Mouse (Mus musculus): ENCODE data around the gene Rcor1.

The Rcor1 gene

GRCm38 (mm10) chr12:111162312-111163061 is 123.3 kb downstream of the Rcor1 start:
- peak; percentile 61 for DNase-seq (ENCODE audit: extremely low spot score, low spot score)

- DNase-seq (ENCODE audit: extremely low spot score, low spot score) = peak; percentile 85
Observed at GRCm38 (mm10) chr12:111164310-111164751, 125.2 kb downstream of the Rcor1 start.

GRCm38 (mm10) chr12:111165146-111165812 is 126.1 kb downstream of the Rcor1 start:
- DNase-seq (ENCODE audit: extremely low spot score, low spot score) = peak; percentile 50
